Mouse (Mus musculus) kidney, postnatal 0 days (tissue): ENCODE data around the gene Srrt. TPM values are rescaled to one million over a fixed set of nuclear protein-coding genes. Genes with fewer than 3 reads are reported as not detected.

Experiments used
- ATAC-seq: fragments of 200-750 bp; cut with Nextera tagmentation; replicated peaks from 2 replicates; pipeline ENCODE4 v1.8.0; 2017; ENCODE audit warnings: low read depth, moderate number of reproducible peaks, moderate TSS enrichment, moderate library complexity; ENCODE audit not compliant: low FRiP score
- DNase-seq: peaks from one replicate; pipeline ENCODE4 v3.0.0-alpha.2; 2016; ENCODE audit warnings: low spot score
- H3K27ac ChIP-seq: fragments of 300-500 bp; sonication (generic); 2 replicates; pipeline ENCODE4 v1.5.1; 2014; ENCODE audit warnings: mild to moderate bottlenecking
- H3K27me3 ChIP-seq: fragments of 300-500 bp; sonication (generic); 2 replicates; pipeline ENCODE4 v1.6.1; 2014; ENCODE audit warnings: low read length, mixed read lengths; ENCODE audit not compliant: insufficient read depth
- H3K36me3 ChIP-seq: fragments of 300-500 bp; sonication (generic); 2 replicates; pipeline ENCODE4 v1.6.1; 2014; ENCODE audit warnings: low read length, mixed read lengths; ENCODE audit not compliant: insufficient read depth
- H3K4me1 ChIP-seq: fragments of 300-500 bp; sonication (generic); replicated peaks from 2 replicates; pipeline ENCODE4 v1.6.1; 2014; ENCODE audit warnings: antibody characterized with exemption, low read length, mixed read lengths; ENCODE audit not compliant: insufficient read depth
- H3K4me2 ChIP-seq: fragments of 300-500 bp; sonication (generic); 2 replicates; pipeline ENCODE4 v1.6.1; 2014; ENCODE audit warnings: mild to moderate bottlenecking, low read length, moderate library complexity, mixed read lengths
- H3K4me3 ChIP-seq: fragments of 300-500 bp; sonication (generic); replicated peaks from 2 replicates; pipeline ENCODE4 v1.5.1; 2014; ENCODE audit warnings: low read depth, low read length
- H3K9ac ChIP-seq: fragments of 300-500 bp; sonication (generic); 2 replicates; pipeline ENCODE4 v1.6.1; 2014; ENCODE audit warnings: low read depth, low read length
- H3K9me3 ChIP-seq: fragments of 300-500 bp; sonication (generic); replicated peaks from 2 replicates; pipeline ENCODE4 v1.6.1; 2016; ENCODE audit warnings: low read length, inconsistent platforms, mixed read lengths
- CTCF ChIP-seq: IDR thresholded peaks from 2 replicates; pipeline ENCODE4 v1.5.1; 2016; ENCODE audit warnings: antibody characterized with exemption, low read depth, mild to moderate bottlenecking, moderate library complexity
- WGBS: fragments of 180-500 bp; shearing (Covaris S2); extraction: QIAGEN DNeasy Blood & Tissue Kit; methylation state at CpG from one replicate; pipeline ENCODE4 v1.1.7; 2014; 5-methylcytosine and 5-hydroxymethylcytosine counted together
- polyA plus RNA-seq: library from polyadenylated mRNA; unstranded; fragments of >200 nt; fragmentation: Nextera tagmentation; extraction: Ambion mirVana; gene quantifications from 2 replicates; pipeline ENCODE4 v1.2.1, GENCODE M21; 2015

Gene Srrt
- polyA plus RNA-seq, 1 experiment from 2014 or later: 68.0 TPM

DNA sequence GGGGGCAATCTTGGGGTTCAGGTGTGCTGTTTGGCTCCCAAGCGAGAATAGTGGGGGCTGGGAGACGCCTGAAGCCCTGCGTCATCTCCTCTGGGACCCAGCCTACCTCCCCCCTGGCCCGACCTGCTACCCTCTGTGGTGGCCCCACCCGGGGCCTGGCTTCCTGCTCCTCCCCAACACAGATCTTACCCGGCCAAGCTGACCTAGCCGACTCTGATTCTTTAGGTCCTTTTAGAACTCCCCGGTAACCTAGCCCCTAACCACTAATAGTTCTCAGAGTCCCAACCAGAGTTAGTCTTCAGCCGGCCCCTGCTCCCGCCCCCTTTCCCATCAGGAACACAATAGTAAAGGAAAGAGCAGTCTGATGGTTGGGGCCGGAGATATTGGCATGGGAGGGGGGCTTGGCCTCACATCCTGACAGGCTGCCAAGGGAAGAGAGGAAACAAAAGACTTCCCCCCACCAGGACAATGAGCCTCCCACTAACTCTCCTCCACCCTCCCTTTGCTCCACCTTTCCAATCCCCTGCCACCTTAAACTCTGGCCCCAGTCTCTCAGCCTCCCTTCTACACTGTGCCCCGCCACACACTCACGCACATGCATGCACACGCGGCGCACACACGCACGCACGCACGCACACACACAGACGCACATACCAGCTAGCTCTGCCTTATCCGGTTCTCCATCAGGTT lies 32.0 kb upstream of the Srrt start:
- no peaks in the 10 kb centered on the region for H3K27me3 ChIP-seq
- ATAC-seq: peak; percentile 48
- no peak for TF ChIP-seq CTCF

GRCm38 (mm10) chr5:137338663-137339289 lies 31.3 kb upstream of the Srrt start:
- peaks cover 10% of the 10 kb centered on the region for H3K4me1 ChIP-seq
- peak overlapping the region; percentile 34 for H3K4me3 ChIP-seq
- TF ChIP-seq CTCF: no peak
- no peaks in the 10 kb centered on the region for H3K36me3 ChIP-seq
- ATAC-seq (peak; percentile 35), DNase-seq (peak; percentile 72)
- peak overlapping the region; percentile 91 for H3K27ac ChIP-seq
- H3K9me3 ChIP-seq: no peaks in the 10 kb centered on the region
- H3K27me3 ChIP-seq: no peaks in the 10 kb centered on the region
- peak overlapping the region; percentile 81 for H3K4me2 ChIP-seq
- H3K9ac ChIP-seq: peak overlapping the region; percentile 59
- WGBS: under 1% methylated on average over 11 of the region's 11 CpGs

More for the DNA sequence above, 32.0 kb upstream of the Srrt start:
- H3K4me1 ChIP-seq: peaks cover 10% of the 10 kb centered on the region
- H3K27ac ChIP-seq: peak overlapping the region; percentile 91
- 9% methylated on average over 22 of the region's 22 CpGs for WGBS
- peak overlapping the region; percentile 81 for H3K4me2 ChIP-seq
- H3K4me3 ChIP-seq: peak overlapping the region; percentile 34
- no peaks in the 10 kb centered on the region for H3K36me3 ChIP-seq
- DNase-seq: peak; percentile 71
- no peaks in the 10 kb centered on the region for H3K9me3 ChIP-seq
- peak overlapping the region; percentile 59 for H3K9ac ChIP-seq

DNA sequence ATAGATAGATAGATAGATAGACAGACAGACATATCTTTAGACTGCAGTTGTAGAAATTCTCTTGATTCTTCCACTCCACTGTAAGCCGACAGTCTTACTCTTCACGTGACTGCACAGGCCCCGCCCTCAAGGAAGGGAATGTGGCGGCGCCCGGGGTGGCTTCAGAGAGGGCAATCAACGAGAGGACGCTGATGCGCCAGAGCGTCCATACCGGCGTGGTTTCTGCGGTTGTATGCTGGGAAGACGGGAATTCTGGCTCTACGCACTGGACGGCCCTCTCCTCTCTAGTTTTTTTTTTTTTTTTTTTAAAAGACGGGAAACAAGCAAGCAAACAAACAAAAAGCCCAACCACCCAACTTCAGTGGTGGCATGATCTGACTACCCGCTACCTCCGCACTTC lies 30.8 kb upstream of the Srrt start:
- Histone ChIP-seq H3K36me3 (no peaks in the 10 kb centered on the region), H3K27ac (peak overlapping the region; percentile 91), H3K27me3 (no peaks in the 10 kb centered on the region), H3K9me3 (no peaks in the 10 kb centered on the region), H3K4me3 (peak overlapping the region; percentile 34), H3K4me1 (peaks cover 10% of the 10 kb centered on the region), H3K4me2 (peak overlapping the region; percentile 81), H3K9ac (peak overlapping the region; percentile 59)
- TF ChIP-seq CTCF: no peak
- under 1% methylated on average over 19 of the region's 19 CpGs for WGBS
- ATAC-seq (peak; percentile 72), DNase-seq (peak; percentile 97)

- Histone ChIP-seq H3K4me1 (peaks cover 10% of the 10 kb centered on the region), H3K9ac (no peak overlapping the region), H3K4me3 (no peak overlapping the region), H3K27ac (peak overlapping the region; percentile 91), H3K36me3 (no peaks in the 10 kb centered on the region), H3K27me3 (no peaks in the 10 kb centered on the region), H3K9me3 (no peaks in the 10 kb centered on the region), H3K4me2 (no peak overlapping the region)
- ATAC-seq (no peak), DNase-seq (no peak)
- WGBS: 40% methylated on average over 8 of the region's 8 CpGs
- no peak for TF ChIP-seq CTCF
These were observed 29.7 kb upstream of the Srrt start for GRCm38 (mm10) chr5:137337190-137337589.

DNA sequence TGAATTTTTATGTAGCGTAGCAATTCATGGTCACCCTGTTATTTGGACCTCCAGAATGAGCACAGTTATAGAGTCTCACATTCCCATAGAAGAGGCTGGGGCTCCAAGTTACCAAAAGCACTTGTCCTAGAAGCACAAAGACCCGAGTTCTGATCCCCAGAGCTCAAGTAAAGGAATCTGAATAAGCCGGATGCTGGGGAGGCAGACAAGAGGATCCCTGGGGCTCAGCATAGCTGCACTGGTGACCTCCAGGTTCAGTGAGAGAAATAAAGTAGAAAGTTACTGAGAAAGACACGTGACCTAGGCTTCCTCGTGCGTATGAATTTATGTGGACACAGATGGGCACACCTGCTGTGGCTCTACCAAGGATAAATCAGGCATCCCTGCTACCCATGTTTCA lies 27.6 kb upstream of the Srrt start:
- H3K27me3 ChIP-seq: no peaks in the 10 kb centered on the region
- H3K4me3 ChIP-seq: no peak overlapping the region
- WGBS: 71% methylated on average over 6 of the region's 6 CpGs
- ATAC-seq (no peak), DNase-seq (no peak)
- no peak overlapping the region for H3K4me2 ChIP-seq
- no peaks in the 10 kb centered on the region for H3K36me3 ChIP-seq
- H3K9me3 ChIP-seq: no peaks in the 10 kb centered on the region
- no peak overlapping the region for H3K9ac ChIP-seq
- no peak for TF ChIP-seq CTCF
- H3K4me1 ChIP-seq: peaks cover 10% of the 10 kb centered on the region
- H3K27ac ChIP-seq: no peak overlapping the region

DNA sequence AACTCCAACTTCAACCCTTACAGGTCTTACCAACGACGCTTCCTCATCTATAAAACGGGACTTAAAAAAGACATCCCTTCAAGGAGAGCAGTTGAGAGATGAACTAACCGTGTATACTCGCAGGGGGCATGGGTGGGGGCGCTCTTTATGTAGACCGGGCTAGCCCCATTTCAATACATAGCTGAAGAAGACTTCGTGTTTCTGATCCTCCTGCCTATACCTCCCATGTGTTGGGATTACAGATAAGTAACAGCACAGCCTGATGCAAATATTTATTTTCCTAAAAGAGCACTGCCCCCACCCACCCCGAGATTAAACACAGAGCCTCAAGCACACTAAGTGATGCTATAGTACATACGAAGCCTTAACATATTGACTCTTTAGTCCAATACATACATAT lies 26.8 kb upstream of the Srrt start:
- H3K4me1 ChIP-seq: peaks cover 4% of the 10 kb centered on the region
- no peak overlapping the region for H3K9ac ChIP-seq
- H3K27me3 ChIP-seq: no peaks in the 10 kb centered on the region
- H3K27ac ChIP-seq: no peak overlapping the region
- no peaks in the 10 kb centered on the region for H3K9me3 ChIP-seq
- DNase-seq (no peak), ATAC-seq (no peak)
- H3K4me3 ChIP-seq: peak overlapping the region; percentile 50; the same call in 1 of the 2 replicates
- H3K36me3 ChIP-seq: no peaks in the 10 kb centered on the region
- H3K4me2 ChIP-seq: no peak overlapping the region; the same call in 1 of the 2 replicates
- no peak for TF ChIP-seq CTCF
- WGBS: 55% methylated on average over 10 of the region's 10 CpGs
